Mouse (Mus musculus): ENCODE results near the gene Pls1. TPM values are rescaled to one million over a fixed set of nuclear protein-coding genes. Genes with fewer than 3 reads are reported as not detected.

Pls1 gene
- polyA plus RNA-seq, 2 experiments = 0.69 to 1.8 TPM

DNA sequence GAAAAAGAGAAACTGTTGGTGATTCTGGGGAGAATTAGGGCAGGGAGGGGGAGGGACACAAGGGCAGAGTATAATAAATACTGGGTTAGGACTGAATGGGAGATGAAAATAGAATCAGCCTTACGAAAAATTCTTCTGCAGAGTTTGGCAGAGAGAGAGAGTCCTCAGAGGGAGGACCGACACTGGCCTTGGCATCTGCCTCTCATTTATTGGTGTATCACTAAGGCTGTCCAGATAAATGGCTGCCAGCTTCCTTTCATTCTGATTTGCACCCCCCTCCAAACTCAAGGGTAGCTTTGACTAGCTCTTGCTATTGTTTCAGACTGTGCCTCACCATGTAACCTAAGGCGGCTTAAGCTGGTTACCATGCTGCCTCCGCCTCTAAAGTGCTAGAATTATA, 10.9 kb upstream of the Pls1 start:
- no peak overlapping the region for H3K4me2 ChIP-seq (replicated peaks; ENCODE audit: low read depth, low read length, severe bottlenecking)
- H3K36me3 ChIP-seq (ENCODE audit: control insufficient read depth, insufficient read depth, low read length) = no peaks in the 10 kb centered on the region
- no peak overlapping the region for H3K9ac ChIP-seq (ENCODE audit: low read depth, low read length, severe bottlenecking)
- H3K4me3 ChIP-seq (replicated peaks; ENCODE audit: low read length) = no peak overlapping the region
- TF ChIP-seq POLR2A (IDR thresholded peaks at IDR 0.05; ENCODE audit: borderline replicate concordance, extremely low read depth, insufficient read depth, insufficient read length) = no peak
- 88% methylated on average over 4 of the region's 4 CpGs for WGBS
- H3K4me1 ChIP-seq (ENCODE audit: control insufficient read depth, insufficient read depth, low read length) = no peaks in the 10 kb centered on the region
- H3K27ac ChIP-seq (replicated peaks; ENCODE audit: low read depth, low read length) = no peak overlapping the region
- DNase-seq (ENCODE audit: low spot score) = no peak
- H3K27me3 ChIP-seq (ENCODE audit: control insufficient read depth, insufficient read depth, low read length) = no peaks in the 10 kb centered on the region
- no peaks in the 10 kb centered on the region for H3K9me3 ChIP-seq (ENCODE audit: control insufficient read depth, low read length)
- ATAC-seq (ENCODE audit: low FRiP score, low read depth) = no peak

DNA sequence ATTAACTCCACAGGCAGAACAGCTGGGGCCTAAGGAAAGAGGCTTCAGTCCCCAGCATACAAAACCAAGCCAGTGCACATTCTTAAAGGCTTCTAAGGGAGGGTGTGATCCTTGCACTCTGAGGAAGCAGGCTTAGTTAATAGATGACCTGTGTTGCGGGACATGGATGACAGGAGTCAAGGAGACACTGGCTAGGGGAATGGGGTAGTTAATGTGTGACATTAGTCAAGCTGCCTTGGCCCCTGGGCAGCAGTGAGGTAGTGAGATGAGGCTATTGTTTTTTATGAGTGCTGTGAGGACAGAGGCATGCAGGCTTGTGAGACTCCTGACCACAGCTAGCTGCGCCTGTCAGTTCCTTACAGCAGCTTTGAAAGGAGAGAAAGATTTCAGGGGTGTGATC, 9.8 kb upstream of the Pls1 start:
- Histone ChIP-seq H3K9me3 (ENCODE audit: control insufficient read depth, low read length) (no peaks in the 10 kb centered on the region), H3K27ac (replicated peaks; ENCODE audit: low read depth, low read length) (no peak overlapping the region), H3K4me3 (replicated peaks; ENCODE audit: low read length) (no peak overlapping the region), H3K36me3 (ENCODE audit: control insufficient read depth, insufficient read depth, low read length) (no peaks in the 10 kb centered on the region), H3K4me1 (ENCODE audit: control insufficient read depth, insufficient read depth, low read length) (no peaks in the 10 kb centered on the region), H3K9ac (ENCODE audit: low read depth, low read length, severe bottlenecking) (no peak overlapping the region), H3K4me2 (replicated peaks; ENCODE audit: low read depth, low read length, severe bottlenecking) (no peak overlapping the region), H3K27me3 (ENCODE audit: control insufficient read depth, insufficient read depth, low read length) (no peaks in the 10 kb centered on the region)
- ATAC-seq (ENCODE audit: low FRiP score, low read depth) = no peak
- no peak for TF ChIP-seq POLR2A (IDR thresholded peaks at IDR 0.05; ENCODE audit: borderline replicate concordance, extremely low read depth, insufficient read depth, insufficient read length)
- WGBS = 63% methylated on average over 2 of the region's 2 CpGs
- no peak for DNase-seq (ENCODE audit: low spot score)

DNA sequence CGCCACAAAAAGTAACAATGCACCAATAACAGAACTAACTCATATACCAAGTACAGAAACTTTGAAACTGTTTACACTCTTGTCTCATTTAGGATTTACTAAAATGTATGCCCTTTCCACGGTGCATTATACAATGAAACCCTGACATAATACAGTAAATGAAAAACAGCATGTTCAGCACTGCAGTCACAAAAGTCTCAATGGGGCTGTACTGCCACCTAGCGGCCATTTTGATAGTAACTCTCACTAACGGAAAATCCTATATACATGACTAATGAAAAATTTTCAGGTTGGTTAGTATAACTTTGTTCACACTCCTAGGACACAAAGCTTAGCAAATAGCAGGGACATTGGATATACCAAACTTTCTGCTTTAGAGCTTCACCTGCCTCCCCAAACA, 7.8 kb upstream of the Pls1 start:
- no peak overlapping the region for H3K9ac ChIP-seq (ENCODE audit: low read depth, low read length, severe bottlenecking)
- H3K4me3 ChIP-seq (replicated peaks; ENCODE audit: low read length) = no peak overlapping the region
- H3K4me1 ChIP-seq (ENCODE audit: control insufficient read depth, insufficient read depth, low read length) = no peaks in the 10 kb centered on the region
- no peak for TF ChIP-seq POLR2A (IDR thresholded peaks at IDR 0.05; ENCODE audit: borderline replicate concordance, extremely low read depth, insufficient read depth, insufficient read length)
- ATAC-seq (ENCODE audit: low FRiP score, low read depth) (0 out of 2 replicates have a peak, but pooled peaks have one; percentile 10), DNase-seq (ENCODE audit: low spot score) (peak; percentile 93)
- H3K27me3 ChIP-seq (ENCODE audit: control insufficient read depth, insufficient read depth, low read length) = no peaks in the 10 kb centered on the region
- H3K36me3 ChIP-seq (ENCODE audit: control insufficient read depth, insufficient read depth, low read length) = no peaks in the 10 kb centered on the region
- 17% methylated on average over 4 of the region's 4 CpGs for WGBS
- no peak overlapping the region for H3K27ac ChIP-seq (replicated peaks; ENCODE audit: low read depth, low read length)
- H3K9me3 ChIP-seq (ENCODE audit: control insufficient read depth, low read length) = no peaks in the 10 kb centered on the region
- H3K4me2 ChIP-seq (replicated peaks; ENCODE audit: low read depth, low read length, severe bottlenecking) = no peak overlapping the region

DNA sequence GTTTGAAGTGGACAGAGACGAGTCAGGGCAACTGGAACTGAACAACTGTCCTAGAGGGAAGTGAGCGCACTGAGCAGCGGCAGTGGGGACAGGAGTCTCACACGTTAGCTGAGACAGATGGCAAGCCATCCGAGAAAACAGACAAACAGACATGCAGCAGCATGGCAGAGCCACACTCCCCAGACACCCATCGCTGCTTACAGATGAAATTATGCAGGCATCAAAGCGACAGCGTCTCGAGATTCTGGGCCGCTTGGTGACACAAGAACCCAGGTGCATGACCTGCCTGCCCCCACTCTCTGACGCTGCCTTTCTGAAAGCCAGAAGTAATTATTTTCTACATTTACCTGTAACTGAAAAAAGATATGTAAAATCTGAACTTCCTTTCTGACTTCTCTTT, 6.6 kb upstream of the Pls1 start:
- no peak overlapping the region for H3K4me2 ChIP-seq (replicated peaks; ENCODE audit: low read depth, low read length, severe bottlenecking)
- no peak for DNase-seq (ENCODE audit: low spot score)
- no peaks in the 10 kb centered on the region for H3K27me3 ChIP-seq (ENCODE audit: control insufficient read depth, insufficient read depth, low read length)
- no peak for ATAC-seq (ENCODE audit: low FRiP score, low read depth)
- H3K27ac ChIP-seq (replicated peaks; ENCODE audit: low read depth, low read length) = no peak overlapping the region
- H3K9ac ChIP-seq (ENCODE audit: low read depth, low read length, severe bottlenecking) = no peak overlapping the region
- WGBS = 53% methylated on average over 11 of the region's 11 CpGs
- H3K36me3 ChIP-seq (ENCODE audit: control insufficient read depth, insufficient read depth, low read length) = no peaks in the 10 kb centered on the region
- H3K4me1 ChIP-seq (ENCODE audit: control insufficient read depth, insufficient read depth, low read length) = no peaks in the 10 kb centered on the region
- no peak for TF ChIP-seq POLR2A (IDR thresholded peaks at IDR 0.05; ENCODE audit: borderline replicate concordance, extremely low read depth, insufficient read depth, insufficient read length)
- H3K9me3 ChIP-seq (ENCODE audit: control insufficient read depth, low read length) = no peaks in the 10 kb centered on the region
- H3K4me3 ChIP-seq (replicated peaks; ENCODE audit: low read length) = no peak overlapping the region

DNA sequence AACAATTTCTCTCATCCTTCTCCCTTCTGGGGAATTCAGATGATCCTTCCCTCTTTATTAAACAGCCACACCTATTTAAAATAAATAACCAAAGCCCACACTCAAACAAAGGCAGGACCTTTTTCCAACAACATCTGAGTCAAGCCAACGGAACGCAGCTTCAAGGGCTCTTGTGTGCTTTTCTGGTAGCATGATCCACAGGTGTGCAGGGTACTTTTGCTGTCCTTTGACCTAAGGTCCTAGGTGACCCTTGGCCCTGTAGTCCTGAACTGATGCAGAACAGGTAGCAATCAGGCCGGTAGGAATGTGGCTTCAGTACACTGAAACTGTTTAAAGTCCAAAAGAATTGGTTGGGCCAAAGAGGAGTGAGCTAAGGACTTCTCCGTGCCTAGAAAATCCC, 600 bp upstream of the Pls1 start:
- 58% methylated on average over 4 of the region's 4 CpGs for WGBS
- no peak overlapping the region for H3K4me3 ChIP-seq (replicated peaks; ENCODE audit: low read length)
- no peak for DNase-seq (ENCODE audit: low spot score)

DNA sequence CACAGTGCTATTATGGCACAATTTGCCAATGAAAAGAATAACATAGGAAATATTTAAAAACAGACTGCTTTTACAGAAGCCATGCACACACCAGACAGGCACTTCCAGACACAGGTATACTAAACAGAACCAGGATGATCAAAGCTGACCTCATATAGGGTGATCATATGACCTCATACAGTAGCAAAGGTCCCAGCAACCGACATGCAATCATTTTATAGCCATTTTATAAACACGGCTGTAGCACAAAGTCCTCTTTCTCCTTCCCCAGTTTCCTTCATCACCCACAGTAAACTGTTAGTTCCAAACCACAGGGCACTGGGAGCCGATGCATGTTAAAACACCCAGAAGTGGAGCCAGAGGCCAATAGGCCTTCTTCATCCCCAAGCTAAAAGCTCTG, 5.7 kb downstream of the Pls1 start:
- WGBS = 59% methylated on average over 3 of the region's 3 CpGs
- no peak overlapping the region for H3K4me3 ChIP-seq (replicated peaks; ENCODE audit: low read length)
- no peaks in the 10 kb centered on the region; the same call in 1 of the 2 replicates for H3K4me1 ChIP-seq (ENCODE audit: control insufficient read depth, insufficient read depth, low read length)
- H3K27me3 ChIP-seq (ENCODE audit: control insufficient read depth, insufficient read depth, low read length) = no peaks in the 10 kb centered on the region
- ATAC-seq (ENCODE audit: low FRiP score, low read depth) (no peak), DNase-seq (ENCODE audit: low spot score) (no peak)
- no peaks in the 10 kb centered on the region for H3K36me3 ChIP-seq (ENCODE audit: control insufficient read depth, insufficient read depth, low read length)
- no peak overlapping the region for H3K4me2 ChIP-seq (replicated peaks; ENCODE audit: low read depth, low read length, severe bottlenecking)
- H3K9ac ChIP-seq (ENCODE audit: low read depth, low read length, severe bottlenecking) = no peak overlapping the region
- no peak for TF ChIP-seq POLR2A (IDR thresholded peaks at IDR 0.05; ENCODE audit: borderline replicate concordance, extremely low read depth, insufficient read depth, insufficient read length)
- no peak overlapping the region for H3K27ac ChIP-seq (replicated peaks; ENCODE audit: low read depth, low read length)
- no peaks in the 10 kb centered on the region for H3K9me3 ChIP-seq (ENCODE audit: control insufficient read depth, low read length)

More for the DNA sequence above, 600 bp upstream of the Pls1 start:
- TF ChIP-seq POLR2A (IDR thresholded peaks at IDR 0.05; ENCODE audit: borderline replicate concordance, extremely low read depth, insufficient read depth, insufficient read length) = no peak
- no peaks in the 10 kb centered on the region for H3K27me3 ChIP-seq (ENCODE audit: control insufficient read depth, insufficient read depth, low read length)
- peaks cover 3% of the 10 kb centered on the region; the same call in 1 of the 2 replicates for H3K4me1 ChIP-seq (ENCODE audit: control insufficient read depth, insufficient read depth, low read length)
- ATAC-seq (ENCODE audit: low FRiP score, low read depth) = no peak
- H3K4me2 ChIP-seq (replicated peaks; ENCODE audit: low read depth, low read length, severe bottlenecking) = peak overlapping the region; percentile 93; the same call in 1 of the 2 replicates
- no peak overlapping the region for H3K9ac ChIP-seq (ENCODE audit: low read depth, low read length, severe bottlenecking)
- no peaks in the 10 kb centered on the region for H3K36me3 ChIP-seq (ENCODE audit: control insufficient read depth, insufficient read depth, low read length)
- no peak overlapping the region for H3K27ac ChIP-seq (replicated peaks; ENCODE audit: low read depth, low read length)
- no peaks in the 10 kb centered on the region for H3K9me3 ChIP-seq (ENCODE audit: control insufficient read depth, low read length)

Measured in limb, embryonic 14.5 days (tissue).